Mouse (Mus musculus): ENCODE data around the gene Thsd7a. TPM values are rescaled to one million over a fixed set of nuclear protein-coding genes. Genes with fewer than 3 reads are reported as not detected.

Gene Thsd7a
- polyA plus RNA-seq (2017; shearing (Covaris generic)) = not detected

DNA sequence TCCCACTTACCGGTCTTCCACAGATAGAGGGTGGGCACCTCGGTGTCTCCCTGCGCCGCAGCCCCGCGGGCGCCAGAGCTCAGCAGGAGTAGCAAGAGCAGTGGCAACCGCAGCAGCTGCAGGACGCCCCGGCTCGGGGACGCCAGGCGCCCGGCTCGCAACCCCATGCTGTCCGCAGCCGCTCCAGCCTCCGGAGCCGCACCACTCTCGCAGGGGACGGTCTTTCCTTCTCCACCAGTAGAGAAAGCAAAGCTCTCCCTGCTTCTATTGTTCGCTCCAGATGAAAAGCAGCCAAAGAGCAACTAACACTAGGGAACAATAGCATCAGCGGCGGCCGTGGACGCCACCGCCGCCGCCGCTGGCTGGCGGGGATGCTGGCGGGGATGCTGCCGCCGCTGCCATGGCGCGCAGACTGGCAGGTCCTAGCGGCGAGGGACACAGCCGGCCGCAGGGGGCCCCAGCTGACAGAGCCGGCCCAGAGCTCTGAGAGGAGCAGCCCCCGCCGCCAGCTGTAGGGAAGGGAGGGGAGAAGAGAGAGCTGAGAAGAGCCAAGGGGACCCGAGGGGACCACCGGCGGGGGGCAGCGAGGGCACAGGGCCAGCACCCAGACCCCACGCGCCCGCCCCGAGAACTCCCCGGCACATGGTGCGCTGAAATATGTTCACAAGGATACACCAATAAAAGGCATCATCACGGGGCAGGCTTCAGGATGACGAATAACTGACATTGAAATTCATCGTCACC lies at the start of gene Thsd7a:
TSS of gene Thsd7a (minus strand) at position 624 of the 744 bp plus-strand sequence.

Data from activated CD4-positive, CD25-positive, alpha-beta regulatory T cell, adult 9 weeks (primary cell).